Mouse (Mus musculus): ENCODE data around the gene Egfem1. TPM values are rescaled to one million over a fixed set of nuclear protein-coding genes. Genes with fewer than 3 reads are reported as not detected.

The Egfem1 gene
- total and polyA plus RNA-seq, 3 experiments: not detected

DNA sequence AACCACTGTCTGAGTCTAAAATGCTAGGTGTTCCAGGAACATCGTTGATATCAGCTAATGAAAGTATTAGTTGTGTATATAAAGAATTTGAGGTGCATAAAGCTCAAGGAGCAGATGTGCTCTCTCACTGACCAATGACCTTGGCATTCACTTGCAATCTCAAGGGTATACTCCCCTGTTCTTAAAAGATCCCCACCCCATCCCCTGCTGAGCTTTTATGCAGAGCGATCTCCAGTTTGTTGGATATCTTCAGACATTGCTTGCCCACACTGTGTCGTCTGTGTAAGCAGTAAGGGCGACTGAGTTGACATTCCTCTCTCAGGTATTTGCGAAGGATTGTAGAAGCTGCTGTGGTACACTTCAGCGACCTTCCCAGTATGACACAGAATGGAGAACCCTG is 108.4 kb downstream of the Egfem1 start:
- Histone ChIP-seq H3K9me3 (replicated peaks; ENCODE audit: low read length) (peaks cover 50% of the 10 kb centered on the region), H3K9ac (ENCODE audit: insufficient read depth, low read depth) (no peak overlapping the region), H3K36me3 (replicated peaks in 1 of 2; ENCODE audit: control insufficient read depth in 1 of 2, insufficient read depth in 1 of 2, low read length in 1 of 2) (no peaks in the 10 kb centered on the region), H3K27ac (ENCODE audit: insufficient read depth, low read depth) (no peak overlapping the region), H3K27me3 (replicated peaks) (no peaks in the 10 kb centered on the region), H3K79me2 (replicated peaks; ENCODE audit: control insufficient read depth, extremely low read depth, insufficient read depth, poor library complexity, severe bottlenecking) (no peaks in the 10 kb centered on the region), H3K4me1 (ENCODE audit: control insufficient read depth in 1 of 2, insufficient read depth in 2 of 2) (no peaks in the 10 kb centered on the region), H3K4me3 (replicated peaks in 1 of 3; ENCODE audit: low read depth in 2 of 3, low read length in 2 of 3, poor library complexity in 1 of 3) (no peak overlapping the region), H3K4me2 (ENCODE audit: insufficient read depth, low read depth, poor library complexity, severe bottlenecking) (no peak overlapping the region)
- dilution Hi-C loops (cut with MboI; ENCODE audit: extremely low pct_ligation_motif_present, extremely low pct_unique_long_range_greater_than_20kb, low sequenced_read_pairs): no loop called here
- in situ Hi-C loops (cut with MboI; ENCODE audit: low pct_ligation_motif_present, low pct_unique_long_range_greater_than_20kb, low sequenced_read_pairs): no loop called here
- no peak for DNase-seq (ENCODE audit: extremely low read depth)
- TF ChIP-seq CHD1 (IDR thresholded peaks at IDR 0.05; ENCODE audit: low read depth, low read length): no peak
- no peak for TF ChIP-seq SIN3A (IDR thresholded peaks at IDR 0.05; ENCODE audit: low read length)
- no peak for TF ChIP-seq SMC3 (IDR thresholded peaks at IDR 0.05; ENCODE audit: low read depth, low read length)
- TF ChIP-seq TBP (conservative IDR thresholded peaks at IDR 0.05; ENCODE audit: low read depth, low read length): no peak
- TF ChIP-seq MXI1 (IDR thresholded peaks at IDR 0.05; ENCODE audit: low read depth, low read length): no peak
- no peak for TF ChIP-seq HCFC1 (IDR thresholded peaks at IDR 0.05; ENCODE audit: low read depth, low read length)
- TF ChIP-seq MEF2A (IDR thresholded peaks at IDR 0.05; ENCODE audit: borderline replicate concordance, low read depth, low read length): no peak
- TF ChIP-seq MAFK (IDR thresholded peaks at IDR 0.05; ENCODE audit: insufficient replicate concordance, low read length): no peak
- TF ChIP-seq JUND (conservative IDR thresholded peaks at IDR 0.05; ENCODE audit: low read depth, low read length): no peak
- no peak for TF ChIP-seq PAX5 (IDR thresholded peaks at IDR 0.05; ENCODE audit: low read length)
- TF ChIP-seq NRF1 (IDR thresholded peaks at IDR 0.05; ENCODE audit: low read depth, low read length): no peak
- TF ChIP-seq TCF12 (IDR thresholded peaks at IDR 0.05; ENCODE audit: low read depth, low read length): no peak
- TF ChIP-seq MAZ (IDR thresholded peaks at IDR 0.05; ENCODE audit: low read depth, low read length): no peak
- TF ChIP-seq JUN (IDR thresholded peaks at IDR 0.05; ENCODE audit: insufficient read depth, low read depth, low read length): no peak
- no peak for TF ChIP-seq MAX (IDR thresholded peaks at IDR 0.05; ENCODE audit: low read length)
- TF ChIP-seq MYC (IDR thresholded peaks at IDR 0.05; ENCODE audit: low read depth, low read length): no peak
- no peak for TF ChIP-seq EP300 (IDR thresholded peaks at IDR 0.05; ENCODE audit: low read length)

DNA sequence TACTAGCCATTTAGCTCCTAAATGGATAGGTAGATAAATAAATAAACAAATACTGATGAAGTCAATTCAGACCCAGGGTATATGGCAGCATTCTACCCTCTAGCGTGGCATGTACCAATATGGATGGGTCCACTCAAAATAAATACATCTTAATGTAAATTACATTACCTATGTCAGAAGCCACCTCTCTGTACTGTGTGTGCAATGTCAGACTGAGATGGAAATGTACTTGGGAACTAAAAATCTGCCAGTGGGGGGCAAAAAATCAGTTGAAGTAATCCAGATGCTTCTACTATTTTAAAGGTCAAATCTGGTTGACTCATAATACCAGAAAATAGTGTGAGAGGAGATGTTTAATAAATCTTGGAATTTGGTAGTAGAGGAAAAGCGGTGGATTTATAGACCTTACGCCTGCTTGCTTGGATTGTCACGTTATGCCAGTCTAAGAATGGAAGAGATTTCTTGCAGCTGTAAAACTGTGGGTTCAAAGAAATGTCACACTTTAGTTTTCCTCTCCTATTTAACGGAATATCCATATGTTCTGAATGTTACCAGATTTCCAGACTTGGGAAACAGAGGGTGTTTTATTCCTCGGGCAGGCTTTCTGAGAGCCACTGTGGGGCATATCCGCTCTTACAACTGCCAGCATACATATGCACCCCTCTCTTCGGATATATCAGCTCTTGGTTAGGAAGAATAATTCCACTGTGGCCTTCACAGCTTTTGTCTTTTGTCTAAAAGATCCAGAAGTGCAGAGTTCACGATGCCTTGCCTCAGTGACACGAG is 116.1 kb downstream of the Egfem1 start:
- dilution Hi-C loops (cut with MboI; ENCODE audit: extremely low pct_ligation_motif_present, extremely low pct_unique_long_range_greater_than_20kb, low sequenced_read_pairs) (no loop called here), in situ Hi-C loops (cut with MboI; ENCODE audit: low pct_ligation_motif_present, low pct_unique_long_range_greater_than_20kb, low sequenced_read_pairs) (no loop called here)
- H3K9ac ChIP-seq (ENCODE audit: insufficient read depth, low read depth): no peak overlapping the region
- no peaks in the 10 kb centered on the region for H3K27me3 ChIP-seq (replicated peaks)
- DNase-seq (ENCODE audit: extremely low read depth): no peak
- H3K4me3 ChIP-seq (replicated peaks in 1 of 3; ENCODE audit: low read depth in 2 of 3, low read length in 2 of 3, poor library complexity in 1 of 3): no peak overlapping the region
- peaks cover 42% of the 10 kb centered on the region for H3K9me3 ChIP-seq (replicated peaks; ENCODE audit: low read length)
- H3K27ac ChIP-seq (ENCODE audit: insufficient read depth, low read depth): no peak overlapping the region
- H3K36me3 ChIP-seq (replicated peaks in 1 of 2; ENCODE audit: control insufficient read depth in 1 of 2, insufficient read depth in 1 of 2, low read length in 1 of 2): no peaks in the 10 kb centered on the region
- no peak for TF ChIP-seq MYC (IDR thresholded peaks at IDR 0.05; ENCODE audit: low read depth, low read length)
- TF ChIP-seq CHD1 (IDR thresholded peaks at IDR 0.05; ENCODE audit: low read depth, low read length): no peak
- no peak for TF ChIP-seq ZKSCAN1 (IDR thresholded peaks at IDR 0.05; ENCODE audit: borderline replicate concordance, low read depth, low read length)
- H3K4me2 ChIP-seq (ENCODE audit: insufficient read depth, low read depth, poor library complexity, severe bottlenecking): no peak overlapping the region
- no peaks in the 10 kb centered on the region for H3K79me2 ChIP-seq (replicated peaks; ENCODE audit: control insufficient read depth, extremely low read depth, insufficient read depth, poor library complexity, severe bottlenecking)
- H3K4me1 ChIP-seq (ENCODE audit: control insufficient read depth in 1 of 2, insufficient read depth in 2 of 2): no peaks in the 10 kb centered on the region
